Mouse (Mus musculus) T-helper 1 cell (primary cell): ENCODE data around the gene Gkn2.

ENCODE experiments used
- in situ Hi-C: fragments of 300-600 bp; cut with MboI, MseI; formaldehyde crosslinking; loops from one replicate; pipeline ENCODE4 v1.15.1; 2025; ENCODE audit warnings: high pct_unique_total_duplicates

Gkn2 gene

GRCm38 (mm10) chr6:87399886-87400566 lies 26.9 kb downstream of the Gkn2 start:
- in situ Hi-C loops = loop anchor here (5.0 kb wide), 1 partner anchor 52 kb away; no protein-coding TSS in a partner anchor

GRCm38 (mm10) chr6:87401456-87401855 lies 28.3 kb downstream of the Gkn2 start:
- in situ Hi-C loops = no loop called here

GRCm38 (mm10) chr6:87412011-87412410 lies 38.9 kb downstream of the Gkn2 start:
- in situ Hi-C loops = no loop called here

DNA sequence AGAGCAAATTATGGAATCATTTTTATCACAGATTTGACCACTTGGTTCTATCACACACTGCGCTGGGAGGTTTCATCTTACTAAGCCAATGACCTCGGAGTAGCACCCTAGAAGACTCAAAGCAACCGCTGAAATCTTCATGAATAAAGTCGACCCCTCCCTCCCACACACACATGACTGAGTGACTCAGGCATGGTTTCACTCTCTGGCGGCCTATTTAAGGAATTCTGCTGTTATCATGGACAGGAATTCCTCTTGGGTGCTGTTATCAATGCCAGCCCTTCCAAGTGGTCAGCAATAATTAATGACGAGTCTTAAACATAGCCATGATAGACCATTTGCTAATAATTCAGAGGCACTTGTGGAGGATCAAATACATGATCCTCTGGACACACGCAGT lies 49.1 kb downstream of the Gkn2 start:
- in situ Hi-C loops = no loop called here

DNA sequence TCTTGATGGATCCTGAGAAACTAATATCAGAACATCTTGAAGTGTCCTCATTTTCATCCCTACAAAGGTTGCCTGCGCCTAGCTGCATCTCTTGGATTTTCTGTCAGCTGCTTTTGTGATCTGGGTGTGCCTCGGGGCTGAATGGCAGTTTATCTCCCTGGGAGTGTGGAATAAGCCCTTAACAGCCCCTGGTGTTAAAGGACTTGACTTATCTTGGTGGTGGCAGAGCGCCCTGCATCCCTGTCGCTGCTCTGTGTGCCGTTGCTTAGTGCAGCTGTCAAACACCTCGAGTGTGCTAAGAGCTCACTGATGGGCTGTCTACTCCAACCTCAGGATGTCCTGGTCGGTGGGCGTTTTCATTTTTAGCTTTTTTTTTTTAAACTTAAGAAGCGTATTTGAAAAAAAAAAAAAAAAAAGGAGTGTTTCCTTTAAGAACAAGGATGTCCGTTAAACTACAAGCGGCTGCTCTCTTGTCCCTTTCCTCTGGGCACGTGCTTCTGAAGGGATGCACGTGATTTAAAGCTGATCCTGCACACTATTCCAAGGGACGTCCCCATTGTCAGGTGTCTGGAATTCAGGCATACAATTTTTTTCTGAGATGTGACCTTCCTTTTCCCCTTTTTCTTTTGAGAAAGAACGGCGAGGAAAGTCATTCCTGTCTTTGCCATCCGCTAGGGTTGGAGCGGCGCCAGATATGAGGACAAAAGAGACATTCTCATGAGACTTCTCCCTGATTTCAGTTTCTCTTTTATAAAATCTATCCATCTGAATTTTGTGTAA lies 51.1 kb downstream of the Gkn2 start:
- in situ Hi-C loops = no loop called here

- in situ Hi-C loops = no loop called here
Measured at GRCm38 (mm10) chr6:87426954-87427353, 53.8 kb downstream of the Gkn2 start.

DNA sequence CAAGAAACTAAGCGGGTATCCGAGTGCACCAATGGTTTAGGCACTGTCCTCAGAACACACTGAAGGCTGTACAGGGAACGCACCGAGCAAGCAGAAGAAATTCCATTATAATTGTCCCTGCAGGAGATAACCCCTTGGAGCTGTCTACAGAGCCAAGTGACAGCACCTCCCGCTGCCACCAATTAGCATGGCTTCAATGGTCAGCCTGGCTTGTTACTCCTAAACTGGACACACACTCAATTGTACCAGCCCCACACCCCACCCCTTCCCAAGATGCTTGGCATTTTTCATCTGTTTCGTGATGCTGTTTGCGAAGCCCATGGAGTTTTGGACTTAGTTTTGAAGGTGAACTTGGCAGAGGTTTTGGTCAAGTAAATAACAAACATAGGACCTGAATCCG lies 54.5 kb downstream of the Gkn2 start:
- in situ Hi-C loops = no loop called here

- in situ Hi-C loops = no loop called here
Measured at GRCm38 (mm10) chr6:87428487-87429044, 55.4 kb downstream of the Gkn2 start, which contains the start of gene Bmp10. TSS of gene Bmp10 (plus strand) at chr6:87428994.
